Mouse (Mus musculus) kidney, adult 2 months (tissue): ENCODE measurements around the gene Lrrc56. TPM values are rescaled to one million over a fixed set of nuclear protein-coding genes. Genes with fewer than 3 reads are reported as not detected.

Experiments used
- DNase-seq: peaks from one replicate; pipeline ENCODE4 v3.0.0; 2021
- H3K27ac ChIP-seq: fragments of 200-500 bp; 2 replicates; pipeline ENCODE4 v1.5.1; 2012; ENCODE audit warnings: low read depth, low read length, control low read depth, inconsistent platforms; ENCODE audit not compliant: insufficient read depth
- H3K27me3 ChIP-seq: fragments of 200-500 bp; replicated peaks from 2 replicates; pipeline ENCODE4 v1.6.1; 2012; ENCODE audit warnings: mild to moderate bottlenecking, moderate library complexity, low read length, inconsistent platforms; ENCODE audit not compliant: control insufficient read depth, insufficient read depth
- H3K36me3 ChIP-seq: fragments of 200-500 bp; 2 replicates; pipeline ENCODE4 v1.6.1; 2012; ENCODE audit warnings: mild to moderate bottlenecking, moderate library complexity, low read length, inconsistent platforms; ENCODE audit not compliant: control insufficient read depth, insufficient read depth
- H3K4me1 ChIP-seq: fragments of 200-500 bp; 2 replicates; pipeline ENCODE4 v1.6.1; 2011; ENCODE audit warnings: low read length; ENCODE audit not compliant: control insufficient read depth, insufficient read depth
- H3K4me3 ChIP-seq: fragments of 200-500 bp; 2 replicates; pipeline ENCODE4 v1.5.1; 2011; ENCODE audit warnings: mild to moderate bottlenecking, low read depth, low read length, control low read depth; ENCODE audit not compliant: insufficient read depth
- CTCF ChIP-seq: fragments of 200-500 bp; conservative IDR thresholded peaks from 2 replicates; pipeline ENCODE4 v1.5.1; 2011; ENCODE audit warnings: low read depth, mild to moderate bottlenecking, control low read depth, low read length, moderate library complexity, mixed read lengths; ENCODE audit not compliant: insufficient read depth, insufficient read length
- POLR2A ChIP-seq: fragments of 200-500 bp; IDR thresholded peaks from one replicate; pipeline ENCODE4 v1.6.1; 2011; ENCODE audit warnings: low read depth, low read length, control low read depth
- WGBS: fragments of 180-500 bp; shearing (Covaris S2); methylation state at CpG from one replicate; pipeline ENCODE4 v1.1.7; 2018; 5-methylcytosine and 5-hydroxymethylcytosine counted together
- polyA plus RNA-seq: library from polyadenylated mRNA; depleted of rRNA; stranded (reverse); fragments of >200 nt; gene quantifications from 2 replicates; pipeline ENCODE4 v1.2.3, GENCODE M21; 2012

Lrrc56 gene
- polyA plus RNA-seq, 1 experiment: 9.6 TPM

- peak overlapping the region; percentile 72; the same call in 1 of the 2 replicates for H3K4me3 ChIP-seq
- WGBS: 65% methylated on average over 5 of the region's 5 CpGs
- TF ChIP-seq CTCF (no peak), POLR2A (no peak)
- DNase-seq: no peak
- peaks cover 15% of the 10 kb centered on the region; the same call in 1 of the 2 replicates for H3K4me1 ChIP-seq
- no peaks in the 10 kb centered on the region for H3K36me3 ChIP-seq
- peak overlapping the region; percentile 70 for H3K27ac ChIP-seq
- H3K27me3 ChIP-seq: no peaks in the 10 kb centered on the region
Measured at GRCm38 (mm10) chr7:141173323-141173850, 20.6 kb upstream of the Lrrc56 start.

- Histone ChIP-seq H3K36me3 (no peaks in the 10 kb centered on the region), H3K27ac (no peak overlapping the region), H3K4me3 (no peak overlapping the region), H3K4me1 (peaks cover 8% of the 10 kb centered on the region; the same call in 1 of the 2 replicates), H3K27me3 (no peaks in the 10 kb centered on the region)
- 85% methylated on average over 4 of the region's 4 CpGs for WGBS
- TF ChIP-seq POLR2A (no peak), CTCF (no peak; the same call in 1 of the 2 replicates)
- DNase-seq: no peak
Measured at GRCm38 (mm10) chr7:141175068-141175467, 18.9 kb upstream of the Lrrc56 start.

- DNase-seq: peak; percentile 93
- Histone ChIP-seq H3K4me3 (no peak overlapping the region), H3K27me3 (no peaks in the 10 kb centered on the region), H3K4me1 (peaks cover 8% of the 10 kb centered on the region; the same call in 1 of the 2 replicates), H3K36me3 (no peaks in the 10 kb centered on the region), H3K27ac (no peak overlapping the region)
- no peak for TF ChIP-seq POLR2A
- peak; percentile 98 for TF ChIP-seq CTCF
- 2% methylated on average over 8 of the region's 8 CpGs for WGBS
Measured at GRCm38 (mm10) chr7:141176173-141176572, 17.8 kb upstream of the Lrrc56 start.

DNA sequence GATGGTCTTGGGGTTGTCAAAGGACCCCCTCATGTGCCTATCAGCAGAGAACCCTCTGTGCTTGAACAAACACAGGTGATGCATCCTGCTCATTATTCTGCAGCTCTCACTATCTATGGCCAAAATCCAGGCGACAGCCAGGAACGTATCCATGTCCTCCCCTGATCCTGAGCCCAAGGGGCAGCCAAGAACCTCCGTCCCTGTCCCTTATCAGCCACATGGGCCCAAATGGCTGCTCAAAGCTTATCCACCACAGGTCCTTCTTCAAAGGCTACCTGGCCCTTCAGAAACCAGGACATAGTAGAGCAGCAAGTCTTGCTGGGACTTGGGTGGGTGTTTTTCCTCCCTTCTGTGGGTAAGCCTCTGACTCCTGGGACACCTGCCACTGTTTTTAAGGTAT, 5.8 kb upstream of the Lrrc56 start:
- WGBS: 86% methylated on average over 3 of the region's 3 CpGs

GRCm38 (mm10) chr7:141188733-141189132, 5.2 kb upstream of the Lrrc56 start:
- no peak overlapping the region for H3K4me3 ChIP-seq
- H3K27ac ChIP-seq: no peak overlapping the region
- peaks cover 2% of the 10 kb centered on the region; the same call in 1 of the 2 replicates for H3K36me3 ChIP-seq
- no peak for TF ChIP-seq POLR2A
- TF ChIP-seq CTCF: no peak
- H3K4me1 ChIP-seq: peaks cover 5% of the 10 kb centered on the region; the same call in 1 of the 2 replicates
- DNase-seq: no peak
- WGBS: 82% methylated on average over 3 of the region's 3 CpGs
- H3K27me3 ChIP-seq: no peaks in the 10 kb centered on the region

More for the DNA sequence above, 5.8 kb upstream of the Lrrc56 start:
- H3K27ac ChIP-seq: no peak overlapping the region
- H3K4me3 ChIP-seq: no peak overlapping the region
- H3K4me1 ChIP-seq: peaks cover 5% of the 10 kb centered on the region; the same call in 1 of the 2 replicates
- no peak for TF ChIP-seq CTCF
- TF ChIP-seq POLR2A: no peak
- no peaks in the 10 kb centered on the region for H3K27me3 ChIP-seq
- H3K36me3 ChIP-seq: peaks cover 2% of the 10 kb centered on the region; the same call in 1 of the 2 replicates
- no peak for DNase-seq

DNA sequence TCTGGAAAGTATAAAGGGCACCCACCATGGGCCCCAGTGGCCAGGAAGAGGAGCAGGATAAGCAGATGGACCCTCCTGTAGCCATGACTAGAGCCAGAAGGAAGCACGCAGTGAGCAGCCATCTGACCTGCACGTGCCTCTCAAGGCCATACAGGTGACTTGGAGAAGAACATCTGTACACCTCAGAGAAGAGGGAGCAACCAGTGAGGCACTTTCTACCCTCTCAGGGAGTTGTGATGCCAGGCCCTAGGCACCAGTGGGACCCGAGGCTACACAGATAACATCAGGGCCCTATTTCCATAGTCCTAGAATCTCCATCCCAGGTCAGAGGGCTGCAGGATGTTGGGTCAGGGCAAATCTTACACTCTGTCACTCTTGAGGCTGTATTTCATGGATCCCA, 3.7 kb upstream of the Lrrc56 start:
- no peak overlapping the region for H3K4me3 ChIP-seq
- TF ChIP-seq CTCF: no peak
- no peak for TF ChIP-seq POLR2A
- no peak overlapping the region for H3K27ac ChIP-seq
- no peak for DNase-seq
- H3K4me1 ChIP-seq: peaks cover 8% of the 10 kb centered on the region; the same call in 1 of the 2 replicates
- peaks cover 2% of the 10 kb centered on the region; the same call in 1 of the 2 replicates for H3K36me3 ChIP-seq
- WGBS: 85% methylated on average over 3 of the region's 3 CpGs
- H3K27me3 ChIP-seq: no peaks in the 10 kb centered on the region

DNA sequence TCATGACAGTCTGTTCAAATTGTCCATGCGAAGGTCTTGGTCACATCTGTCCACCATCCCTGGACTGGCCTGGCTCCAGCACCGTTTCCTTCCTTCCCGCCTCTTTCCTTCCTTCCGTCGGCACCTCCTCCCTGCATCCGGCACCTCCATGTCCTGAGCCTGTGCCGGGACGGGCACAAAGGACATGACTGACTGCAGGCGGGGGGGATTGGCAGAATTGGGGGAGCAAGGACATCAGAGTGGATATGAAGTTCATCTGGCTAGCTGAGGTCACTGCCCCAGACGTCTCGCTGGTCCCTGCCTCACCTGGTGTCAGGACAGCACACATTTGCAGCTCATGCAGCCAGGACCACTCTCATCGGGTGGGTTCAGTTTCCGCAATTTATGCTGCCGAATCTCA, 2.9 kb upstream of the Lrrc56 start:
- TF ChIP-seq POLR2A (no peak), CTCF (no peak)
- WGBS: 70% methylated on average over 14 of the region's 14 CpGs
- Histone ChIP-seq H3K4me3 (no peak overlapping the region), H3K4me1 (peaks cover 8% of the 10 kb centered on the region; the same call in 1 of the 2 replicates), H3K27me3 (no peaks in the 10 kb centered on the region), H3K27ac (0 out of 2 replicates have a peak overlapping the region, but pooled peaks have one; percentile 1), H3K36me3 (peaks cover 2% of the 10 kb centered on the region; the same call in 1 of the 2 replicates)
- peak; percentile 71 for DNase-seq
